Mouse (Mus musculus) hindbrain, embryonic 11.5 days (tissue): Measurements from ENCODE around the gene Dnajc3. TPM values are rescaled to one million over a fixed set of nuclear protein-coding genes. Genes with fewer than 3 reads are reported as not detected.

Source experiments
- ATAC-seq: fragments of 200-750 bp; cut with Nextera tagmentation; 2 replicates; pipeline ENCODE4 v1.8.0; 2017; ENCODE audit warnings: mild to moderate bottlenecking, moderate TSS enrichment, moderate library complexity; ENCODE audit not compliant: low FRiP score
- DNase-seq: peaks from one replicate; pipeline ENCODE4 v3.0.0-alpha.2; 2015; ENCODE audit warnings: low spot score
- H3K27ac ChIP-seq: fragments of 300-500 bp; sonication (generic); 2 replicates; pipeline ENCODE4 v1.5.1; 2014; ENCODE audit warnings: mild to moderate bottlenecking, low read depth, low read length
- H3K27me3 ChIP-seq: fragments of 300-500 bp; sonication (generic); 2 replicates; pipeline ENCODE4 v1.6.1; 2014; ENCODE audit warnings: mild to moderate bottlenecking, low read length, moderate library complexity, mixed read lengths; ENCODE audit not compliant: control insufficient read depth, insufficient read depth
- H3K36me3 ChIP-seq: fragments of 300-500 bp; sonication (generic); 2 replicates; pipeline ENCODE4 v1.6.1; 2014; ENCODE audit warnings: mild to moderate bottlenecking, low read length, moderate library complexity, mixed read lengths; ENCODE audit not compliant: control insufficient read depth, insufficient read depth
- H3K4me1 ChIP-seq: fragments of 300-500 bp; sonication (generic); replicated peaks from 2 replicates; pipeline ENCODE4 v1.6.1; 2014; ENCODE audit warnings: low read length, mixed read lengths; ENCODE audit not compliant: control insufficient read depth, insufficient read depth
- H3K4me2 ChIP-seq: fragments of 300-500 bp; sonication (generic); replicated peaks from 2 replicates; pipeline ENCODE4 v1.6.1; 2014; ENCODE audit warnings: mild to moderate bottlenecking, low read depth, low read length
- H3K4me3 ChIP-seq: fragments of 300-500 bp; sonication (generic); 2 replicates; pipeline ENCODE4 v1.5.1; 2014; ENCODE audit warnings: low read depth, low read length
- H3K9ac ChIP-seq: fragments of 300-500 bp; sonication (generic); 2 replicates; pipeline ENCODE4 v1.6.1; 2014; ENCODE audit warnings: low read depth, low read length
- H3K9me3 ChIP-seq: fragments of 300-500 bp; sonication (generic); 2 replicates; pipeline ENCODE4 v1.6.1; 2016; ENCODE audit warnings: low read length; ENCODE audit not compliant: control insufficient read depth
- WGBS: fragments of 180-500 bp; shearing (Covaris S2); extraction: QIAGEN DNeasy Blood & Tissue Kit; methylation state at CpG from one replicate; pipeline ENCODE4 v1.1.7; 2014; 5-methylcytosine and 5-hydroxymethylcytosine counted together
- polyA plus RNA-seq: library from polyadenylated mRNA; unstranded; fragments of >200 nt; fragmentation: Nextera tagmentation; extraction: Ambion mirVana; gene quantifications from 2 replicates; pipeline ENCODE4 v1.2.1, GENCODE M21; 2014

Dnajc3 gene
- polyA plus RNA-seq, 1 experiment from 2014 or later, result 34.4 TPM

- no peaks in the 10 kb centered on the region for H3K4me1 ChIP-seq
- ATAC-seq (peak; percentile 2; the same call in 1 of the 2 replicates), DNase-seq (no peak)
- H3K9ac ChIP-seq, result peak overlapping the region; percentile 55
- H3K27ac ChIP-seq, result no peak overlapping the region
- peak overlapping the region; percentile 46 for H3K4me3 ChIP-seq
- peak overlapping the region; percentile 96 for H3K4me2 ChIP-seq
- no peaks in the 10 kb centered on the region for H3K36me3 ChIP-seq
- H3K27me3 ChIP-seq, result no peaks in the 10 kb centered on the region
- 4% methylated on average over 49 of the region's 49 CpGs for WGBS
- H3K9me3 ChIP-seq, result no peaks in the 10 kb centered on the region
Measured at GRCm38 (mm10) chr14:119006441-119007102, 68.8 kb downstream of the Dnajc3 start.

GRCm38 (mm10) chr14:119007103-119007951 is 69.6 kb downstream of the Dnajc3 start:
- H3K27me3 ChIP-seq, result no peaks in the 10 kb centered on the region
- no peaks in the 10 kb centered on the region for H3K9me3 ChIP-seq
- no peak overlapping the region for H3K27ac ChIP-seq
- peak overlapping the region; percentile 55 for H3K9ac ChIP-seq
- H3K36me3 ChIP-seq, result no peaks in the 10 kb centered on the region
- no peaks in the 10 kb centered on the region for H3K4me1 ChIP-seq
- DNase-seq (peak; percentile 98), ATAC-seq (peak; percentile 99)
- WGBS, result under 1% methylated on average over 13 of the region's 13 CpGs
- H3K4me2 ChIP-seq, result peak overlapping the region; percentile 96
- H3K4me3 ChIP-seq, result peak overlapping the region; percentile 46

GRCm38 (mm10) chr14:119008031-119008590 is 70.3 kb downstream of the Dnajc3 start:
- Histone ChIP-seq H3K27me3 (no peaks in the 10 kb centered on the region), H3K4me1 (no peaks in the 10 kb centered on the region), H3K4me3 (peak overlapping the region; percentile 46; the same call in 1 of the 2 replicates), H3K9me3 (no peaks in the 10 kb centered on the region), H3K4me2 (peak overlapping the region; percentile 17; the same call in 1 of the 2 replicates), H3K27ac (no peak overlapping the region), H3K36me3 (no peaks in the 10 kb centered on the region), H3K9ac (no peak overlapping the region)
- DNase-seq, result no peak
- ATAC-seq, result no peak
- WGBS, result 54% methylated on average over 7 of the region's 7 CpGs

- no peaks in the 10 kb centered on the region for H3K36me3 ChIP-seq
- no peak for DNase-seq
- H3K9me3 ChIP-seq, result no peaks in the 10 kb centered on the region
- no peak overlapping the region for H3K4me2 ChIP-seq
- H3K27ac ChIP-seq, result no peak overlapping the region
- 95% methylated on average over 2 of the region's 2 CpGs for WGBS
- no peak for ATAC-seq
- H3K9ac ChIP-seq, result no peak overlapping the region
- H3K27me3 ChIP-seq, result no peaks in the 10 kb centered on the region
- H3K4me1 ChIP-seq, result no peaks in the 10 kb centered on the region
- no peak overlapping the region for H3K4me3 ChIP-seq
Measured at GRCm38 (mm10) chr14:119009531-119009930, 71.8 kb downstream of the Dnajc3 start.

- peak overlapping the region; percentile 23; the same call in 1 of the 2 replicates for H3K4me2 ChIP-seq
- 0 out of 2 replicates have a peak overlapping the region, but pooled peaks have one; percentile 8 for H3K4me3 ChIP-seq
- H3K4me1 ChIP-seq, result no peaks in the 10 kb centered on the region
- DNase-seq (peak; percentile 75), ATAC-seq (peak; percentile 87)
- H3K9ac ChIP-seq, result peak overlapping the region; percentile 23; the same call in 1 of the 2 replicates
- H3K36me3 ChIP-seq, result no peaks in the 10 kb centered on the region
- peak overlapping the region; percentile 42; the same call in 1 of the 2 replicates for H3K27ac ChIP-seq
- H3K9me3 ChIP-seq, result no peaks in the 10 kb centered on the region
- no peaks in the 10 kb centered on the region for H3K27me3 ChIP-seq
- 64% methylated on average over 23 of the region's 23 CpGs for WGBS
Measured at GRCm38 (mm10) chr14:119012607-119013431, 75.0 kb downstream of the Dnajc3 start.

GRCm38 (mm10) chr14:119013549-119013948 is 75.8 kb downstream of the Dnajc3 start:
- Histone ChIP-seq H3K4me1 (no peaks in the 10 kb centered on the region), H3K27ac (0 out of 2 replicates have a peak overlapping the region, but pooled peaks have one; percentile 42), H3K36me3 (no peaks in the 10 kb centered on the region), H3K4me2 (no peak overlapping the region), H3K9ac (no peak overlapping the region), H3K9me3 (no peaks in the 10 kb centered on the region), H3K4me3 (no peak overlapping the region), H3K27me3 (no peaks in the 10 kb centered on the region)
- ATAC-seq, result peak; percentile 57; the same call in 1 of the 2 replicates
- no peak for DNase-seq
- WGBS, result 71% methylated on average over 12 of the region's 12 CpGs

- DNase-seq (peak; percentile 56), ATAC-seq (no peak)
- Histone ChIP-seq H3K9ac (no peak overlapping the region), H3K4me3 (no peak overlapping the region), H3K9me3 (no peaks in the 10 kb centered on the region), H3K4me1 (no peaks in the 10 kb centered on the region), H3K36me3 (no peaks in the 10 kb centered on the region), H3K4me2 (no peak overlapping the region), H3K27ac (no peak overlapping the region), H3K27me3 (no peaks in the 10 kb centered on the region)
- 77% methylated on average over 5 of the region's 5 CpGs for WGBS
Measured at GRCm38 (mm10) chr14:119025889-119026288, 88.1 kb downstream of the Dnajc3 start.

GRCm38 (mm10) chr14:119027130-119027529 is 89.4 kb downstream of the Dnajc3 start:
- H3K27ac ChIP-seq, result no peak overlapping the region
- no peak overlapping the region for H3K9ac ChIP-seq
- no peaks in the 10 kb centered on the region for H3K27me3 ChIP-seq
- H3K9me3 ChIP-seq, result no peaks in the 10 kb centered on the region
- no peak overlapping the region for H3K4me2 ChIP-seq
- no peaks in the 10 kb centered on the region for H3K4me1 ChIP-seq
- H3K36me3 ChIP-seq, result no peaks in the 10 kb centered on the region
- no peak overlapping the region for H3K4me3 ChIP-seq
- DNase-seq (peak; percentile 75), ATAC-seq (peak; percentile 87)
- 57% methylated on average over 4 of the region's 4 CpGs for WGBS
